8 mouse cellular contexts compared by ENCODE assay signal in genomic region chr14:50061179-50061578, GRCm38 (mm10). TPM values are rescaled to one million over a fixed set of nuclear protein-coding genes. Genes with fewer than 3 reads are reported as not detected.
DNase-seq lines count a peak whose midpoint lies in the region; ATAC-seq and TF ChIP-seq lines count a peak whose summit lies in the region.

No protein-coding gene starts in this region.

- H3K4me3 ChIP-seq in kidney, postnatal 0 days (replicated peaks; ENCODE audit: low read depth, low read length): peak overlapping the region; percentile 58
- peak overlapping the region; percentile 80 for H3K4me3 ChIP-seq in hindbrain, embryonic 16.5 days (ENCODE audit: low read length)
- peak overlapping the region; percentile 83 for H3K4me3 ChIP-seq in midbrain, embryonic 14.5 days (replicated peaks; ENCODE audit: low read depth, low read length)

- no peak for ATAC-seq in kidney, postnatal 0 days (replicated peaks; ENCODE audit: low FRiP score, low read depth)
- 0 out of 2 replicates have a peak, but pooled peaks have one; percentile 3 for ATAC-seq in hindbrain, embryonic 16.5 days
- ATAC-seq in midbrain, embryonic 14.5 days (ENCODE audit: low FRiP score, low TSS enrichment): no peak

- H3K27me3 ChIP-seq in kidney, postnatal 0 days (ENCODE audit: insufficient read depth, low read length): no peaks in the 10 kb centered on the region
- no peaks in the 10 kb centered on the region for H3K27me3 ChIP-seq in hindbrain, embryonic 16.5 days (replicated peaks; ENCODE audit: control insufficient read depth, insufficient read depth, low read length)
- H3K27me3 ChIP-seq in midbrain, embryonic 14.5 days (ENCODE audit: control insufficient read depth, insufficient read depth, low read length): no peaks in the 10 kb centered on the region

- 13% methylated on average over 11 of the region's 11 CpGs for WGBS in kidney, postnatal 0 days
- 17% methylated on average over 11 of the region's 11 CpGs for WGBS in hindbrain, embryonic 16.5 days
- WGBS in midbrain, embryonic 14.5 days: 18% methylated on average over 11 of the region's 11 CpGs

- H3K36me3 ChIP-seq in kidney, postnatal 0 days (ENCODE audit: insufficient read depth, low read length): no peaks in the 10 kb centered on the region
- H3K36me3 ChIP-seq in hindbrain, embryonic 16.5 days (ENCODE audit: control insufficient read depth, insufficient read depth, low read length): no peaks in the 10 kb centered on the region
- no peaks in the 10 kb centered on the region for H3K36me3 ChIP-seq in midbrain, embryonic 14.5 days (ENCODE audit: control insufficient read depth, insufficient read depth, low read length)

- no peak for TF ChIP-seq CTCF in kidney, postnatal 0 days (IDR thresholded peaks at IDR 0.05; ENCODE audit: low read depth)

- no peak overlapping the region for H3K27ac ChIP-seq in kidney, postnatal 0 days
- H3K27ac ChIP-seq in hindbrain, embryonic 16.5 days (ENCODE audit: low read depth, low read length): peak overlapping the region; percentile 85; the same call in 1 of the 2 replicates
- no peak overlapping the region for H3K27ac ChIP-seq in midbrain, embryonic 14.5 days (replicated peaks; ENCODE audit: low read depth, low read length)

- no peaks in the 10 kb centered on the region for H3K4me1 ChIP-seq in kidney, postnatal 0 days (replicated peaks; ENCODE audit: insufficient read depth, low read length)
- no peaks in the 10 kb centered on the region; the same call in 1 of the 2 replicates for H3K4me1 ChIP-seq in hindbrain, embryonic 16.5 days (ENCODE audit: control insufficient read depth, insufficient read depth, low read depth, low read length)
- no peaks in the 10 kb centered on the region for H3K4me1 ChIP-seq in midbrain, embryonic 14.5 days (ENCODE audit: control insufficient read depth, insufficient read depth, low read length)

- DNase-seq in kidney, postnatal 0 days (ENCODE audit: low spot score): no peak
- no peak for DNase-seq in kidney, postnatal 25 days
- peak; percentile 69 for DNase-seq in embryo, embryonic 10.5 days (ENCODE audit: low spot score)
- DNase-seq in midbrain, embryonic 14.5 days: peak; percentile 4
- no peak for DNase-seq in testis, postnatal 14 days (ENCODE audit: low spot score)
- no peak for DNase-seq in frontal cortex, postnatal 14 days (ENCODE audit: low spot score in 2 of 2)
- no peak for DNase-seq in layer of hippocampus, adult 8-10 months (ENCODE audit: low spot score in 2 of 2)

- H3K9me3 ChIP-seq in kidney, postnatal 0 days (replicated peaks; ENCODE audit: low read length): no peaks in the 10 kb centered on the region
- H3K9me3 ChIP-seq in hindbrain, embryonic 16.5 days (ENCODE audit: control insufficient read depth, low read length): no peaks in the 10 kb centered on the region
- H3K9me3 ChIP-seq in midbrain, embryonic 14.5 days (ENCODE audit: control insufficient read depth, low read length): no peaks in the 10 kb centered on the region

- H3K4me2 ChIP-seq in kidney, postnatal 0 days (ENCODE audit: low read length): peak overlapping the region; percentile 96
- peak overlapping the region; percentile 77 for H3K4me2 ChIP-seq in hindbrain, embryonic 16.5 days (ENCODE audit: low read length)
- peak overlapping the region; percentile 74 for H3K4me2 ChIP-seq in midbrain, embryonic 14.5 days (ENCODE audit: low read length)

- H3K9ac ChIP-seq in kidney, postnatal 0 days (ENCODE audit: low read depth, low read length): no peak overlapping the region; the same call in 1 of the 2 replicates
- peak overlapping the region; percentile 79 for H3K9ac ChIP-seq in hindbrain, embryonic 16.5 days (ENCODE audit: low read depth, low read length)
- peak overlapping the region; percentile 44; the same call in 1 of the 2 replicates for H3K9ac ChIP-seq in midbrain, embryonic 14.5 days (replicated peaks; ENCODE audit: low read length)

RNA-seq across cellular contexts. Expression of gene Olfr725, which starts 21.0 kb away (rescaled TPM):
- polyA plus RNA-seq in kidney, postnatal 0 days (2015; fragmentation: Nextera tagmentation; extraction: Ambion mirVana): not detected in 2 replicates
- polyA plus RNA-seq in hindbrain, embryonic 16.5 days (2015; fragmentation: Nextera tagmentation; extraction: Ambion mirVana): not detected in 2 replicates
- not detected in 2 replicates for polyA plus RNA-seq in midbrain, embryonic 14.5 days (2014; fragmentation: Nextera tagmentation; extraction: Ambion mirVana)
- total RNA-seq in layer of hippocampus, adult 8-10 months (2022): not detected

RNA-seq across cellular contexts. Expression of gene Olfr726, which starts 29.6 kb away (rescaled TPM):
- not detected in 2 replicates for polyA plus RNA-seq in kidney, postnatal 0 days (2015; fragmentation: Nextera tagmentation; extraction: Ambion mirVana)
- polyA plus RNA-seq in hindbrain, embryonic 16.5 days (2015; fragmentation: Nextera tagmentation; extraction: Ambion mirVana): not detected in 2 replicates
- polyA plus RNA-seq in midbrain, embryonic 14.5 days (2014; fragmentation: Nextera tagmentation; extraction: Ambion mirVana): not detected in 2 replicates
- total RNA-seq in layer of hippocampus, adult 8-10 months (2022): not detected

Comparison
In these comparisons a context has a peak if more than half of its experiments do, and no peak if none do; other contexts are left out.
1. DNase-seq: peak in embryo, embryonic 10.5 days (single experiment) and midbrain, embryonic 14.5 days (single experiment); none in kidney, postnatal 0 days (single experiment), kidney, postnatal 25 days (0 of 2), testis, postnatal 14 days (single experiment), frontal cortex, postnatal 14 days (0 of 2) and layer of hippocampus, adult 8-10 months (0 of 2).
2. Peak in every context shown above with its lines, with median percentiles within 50 percentile points of each other: H3K4me2 ChIP-seq and H3K4me3 ChIP-seq.